Mouse (Mus musculus): ENCODE results near the gene Olfr206.
A peak's percentile ranks its signal among the peaks of the same experiment; 100 is the strongest.
"Not testable (repeated sequence)": the region's sequence is repeated elsewhere in the genome, so short reads cannot be mapped to it uniquely, and the experiment has no call there.

Olfr206 gene

DNA sequence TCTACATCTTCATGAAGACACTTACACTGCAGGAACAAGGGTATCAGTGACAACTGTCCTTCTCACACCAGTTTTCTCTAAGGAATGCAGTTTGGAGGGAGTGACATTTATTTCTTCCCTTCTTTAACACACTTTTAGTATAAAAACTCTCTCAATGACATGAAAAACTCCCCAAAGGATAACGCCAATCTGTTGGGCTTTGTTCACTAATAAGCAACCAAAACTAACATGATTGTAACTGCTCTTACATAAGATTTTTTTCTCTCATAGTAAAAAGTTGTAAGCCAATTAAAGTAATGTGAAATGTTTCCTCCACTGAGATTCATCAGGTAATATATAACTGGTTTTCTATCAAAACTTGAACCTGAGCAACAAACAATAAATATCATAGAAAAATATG is at the start of gene Olfr206:
Gene Olfr206 (minus strand): TSS at position 101 of the 400 bp plus-strand sequence.
- DNase-seq: no peak

GRCm38 (mm10) chr16:59393300-59393699 is 44.3 kb upstream of the Olfr206 start:
- DNase-seq: peak; percentile 76

- no peak for DNase-seq
Observed at GRCm38 (mm10) chr16:59363893-59364292, 14.8 kb upstream of the Olfr206 start, which contains the start of gene Olfr209. Olfr209 (minus strand) TSS chr16:59363993.

- DNase-seq: no peak
Observed at GRCm38 (mm10) chr16:59331038-59331437, 18.0 kb downstream of the Olfr206 start, which contains the start of gene Olfr205. Olfr205 (minus strand) TSS chr16:59331138.

DNA sequence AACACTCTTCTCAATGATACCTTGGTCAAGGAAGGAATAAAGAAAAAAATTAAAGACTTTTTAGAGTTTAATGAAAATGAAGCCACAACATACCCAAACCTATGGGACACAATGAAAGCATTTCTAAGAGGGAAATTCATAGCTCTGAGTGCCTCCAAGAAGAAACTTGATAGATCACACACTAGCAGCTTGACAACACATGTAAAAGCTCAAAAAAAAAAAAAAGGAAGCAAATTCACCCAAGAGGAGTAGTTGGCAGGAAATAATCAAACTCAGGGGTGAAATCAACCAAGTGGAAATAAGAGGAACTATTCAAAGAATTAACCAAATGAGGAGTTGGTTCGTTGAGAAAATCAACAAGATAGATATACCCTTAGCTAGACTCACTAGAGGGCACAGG is 25.8 kb downstream of the Olfr206 start:
- not testable (repeated sequence) for DNase-seq

GRCm38 (mm10) chr16:59318148-59318547 is 30.9 kb downstream of the Olfr206 start, which contains the start of gene Olfr204:
Olfr204 (minus strand) TSS chr16:59318248.
- DNase-seq: no peak

DNA sequence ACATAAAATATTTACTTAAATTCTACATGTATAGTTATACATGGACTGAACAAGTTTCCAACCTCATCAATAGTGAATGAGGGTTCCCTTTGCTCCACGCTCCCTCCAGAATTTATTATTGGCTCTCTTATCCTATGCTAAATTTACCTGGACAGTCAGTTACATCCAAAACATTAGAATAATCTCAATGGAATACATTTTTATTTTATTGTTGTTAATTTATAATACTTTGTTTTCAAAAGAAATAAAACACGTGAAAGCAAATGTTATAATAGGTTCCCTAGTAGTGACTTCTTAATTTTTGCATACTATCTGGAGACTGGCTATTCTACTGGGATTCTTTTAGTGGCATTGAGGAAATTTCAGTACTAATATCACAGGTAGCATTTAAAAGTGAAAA is 50.5 kb downstream of the Olfr206 start, which contains the start of gene Olfr203:
Gene Olfr203 (plus strand): TSS at position 301 of the 400 bp plus-strand sequence.
- no peak for DNase-seq

All from layer of hippocampus, adult 9-11 months (tissue).